Mouse (Mus musculus): ENCODE measurements around the gene Gnb4.

GRCm38 (mm10) chr3:32658821-32659220 lies 42.4 kb upstream of the Gnb4 start:
- TF ChIP-seq POLR2A (IDR thresholded peaks at IDR 0.05; ENCODE audit: borderline replicate concordance, low read depth, low read length): no peak
- TF ChIP-seq CTCF (IDR thresholded peaks at IDR 0.05; ENCODE audit: low read depth, low read length): no peak

Data from bone marrow macrophage, adult 2 months (primary cell).